18 mouse cellular contexts compared by ENCODE assay signal in genomic region chr3:14911992-14912582, GRCm38 (mm10). TPM values are rescaled to one million over a fixed set of nuclear protein-coding genes. Genes with fewer than 3 reads are reported as not detected.
A peak's percentile ranks its signal among the peaks of the same experiment; 100 is the strongest.
DNase-seq lines count a peak whose midpoint lies in the region; ATAC-seq and TF ChIP-seq lines count a peak whose summit lies in the region.
"Had no signal": no experiment of that assay in that cellular context is flagged by ENCODE, and none has a peak within 500 bp of the region (broad histone marks: within the 10 kb centered on the region; RNA-seq: fewer than 3 reads in every experiment).

No protein-coding gene starts in this region.

- H3K9me3 ChIP-seq in midbrain, embryonic 11.5 days (ENCODE audit: control insufficient read depth, low read length), result no peaks in the 10 kb centered on the region
- H3K9me3 ChIP-seq in midbrain, postnatal 0 days (ENCODE audit: low read length), result no peaks in the 10 kb centered on the region
- no peaks in the 10 kb centered on the region for H3K9me3 ChIP-seq in hindbrain, embryonic 13.5 days
- H3K9me3 ChIP-seq: embryonic facial prominence, embryonic 15.5 days; forebrain, embryonic 13.5 days; heart, embryonic 13.5 days; hindbrain, embryonic 10.5 days; intestine, embryonic 15.5 days; liver, embryonic 13.5 days; neural tube, embryonic 15.5 days had no signal

- H3K9ac ChIP-seq in midbrain, embryonic 11.5 days (ENCODE audit: low read length), result no peak overlapping the region
- no peak overlapping the region for H3K9ac ChIP-seq in midbrain, postnatal 0 days (replicated peaks; ENCODE audit: low read length, poor library complexity, severe bottlenecking)
- no peak overlapping the region for H3K9ac ChIP-seq in hindbrain, embryonic 13.5 days
- H3K9ac ChIP-seq: embryonic facial prominence, embryonic 15.5 days; forebrain, embryonic 13.5 days; heart, embryonic 13.5 days; intestine, embryonic 15.5 days; liver, embryonic 13.5 days; neural tube, embryonic 15.5 days had no signal

- H3K4me1 ChIP-seq in midbrain, embryonic 11.5 days (ENCODE audit: control insufficient read depth, insufficient read depth, low read length), result no peaks in the 10 kb centered on the region
- H3K4me1 ChIP-seq in midbrain, postnatal 0 days (ENCODE audit: insufficient read depth, low read length), result no peaks in the 10 kb centered on the region
- no peaks in the 10 kb centered on the region for H3K4me1 ChIP-seq in hindbrain, embryonic 13.5 days (replicated peaks)
- H3K4me1 ChIP-seq: embryonic facial prominence, embryonic 15.5 days; forebrain, embryonic 13.5 days; heart, embryonic 13.5 days; hindbrain, embryonic 10.5 days; intestine, embryonic 15.5 days; neural tube, embryonic 15.5 days had no signal

- H3ac ChIP-seq in myocyte (ENCODE audit: control insufficient read depth, insufficient read length), result no peak overlapping the region

- no peak overlapping the region for H3K4me3 ChIP-seq in midbrain, embryonic 11.5 days (ENCODE audit: low read depth, low read length)
- no peak overlapping the region for H3K4me3 ChIP-seq in midbrain, postnatal 0 days (ENCODE audit: low read depth, low read length)
- no peak overlapping the region for H3K4me3 ChIP-seq in myocyte
- H3K4me3 ChIP-seq in hindbrain, embryonic 13.5 days, result no peak overlapping the region
- H3K4me3 ChIP-seq: embryonic facial prominence, embryonic 15.5 days; forebrain, embryonic 13.5 days; heart, embryonic 13.5 days; hindbrain, embryonic 10.5 days; intestine, embryonic 15.5 days; liver, embryonic 13.5 days; neural tube, embryonic 15.5 days had no signal

- H3K4me2 ChIP-seq in midbrain, embryonic 11.5 days, result no peak overlapping the region
- no peak overlapping the region for H3K4me2 ChIP-seq in midbrain, postnatal 0 days (ENCODE audit: low read depth, low read length, poor library complexity, severe bottlenecking)
- H3K4me2 ChIP-seq in myocyte (ENCODE audit: low read depth), result peak overlapping the region; percentile 51
- H3K4me2 ChIP-seq in hindbrain, embryonic 13.5 days, result no peak overlapping the region
- H3K4me2 ChIP-seq: embryonic facial prominence, embryonic 15.5 days; forebrain, embryonic 13.5 days; heart, embryonic 13.5 days; intestine, embryonic 15.5 days; liver, embryonic 13.5 days; neural tube, embryonic 15.5 days had no signal

- DNase-seq in midbrain, embryonic 11.5 days (ENCODE audit: low spot score, missing footprints), result peak; percentile 53
- DNase-seq in midbrain, postnatal 0 days (ENCODE audit: low spot score), result no peak
- peak; percentile 4 to 19 for DNase-seq in CD8-positive naive resting alpha-beta T cell, adult 2 months (ENCODE audit: low read depth in 2 of 2, low spot score in 2 of 2)
- no peak for DNase-seq in right cerebral cortex, adult 2 months (ENCODE audit: low spot score in 2 of 2)
- no peak for DNase-seq in cerebellum, postnatal 14 days
- DNase-seq: cerebellum, adult 11-12 months; kidney, postnatal 36 days; liver, embryonic 13.5 days had no signal

- no peak overlapping the region for H3K27ac ChIP-seq in midbrain, embryonic 11.5 days (ENCODE audit: low read depth, low read length)
- H3K27ac ChIP-seq in midbrain, postnatal 0 days (ENCODE audit: low read depth, low read length), result no peak overlapping the region
- H3K27ac ChIP-seq in hindbrain, embryonic 13.5 days, result no peak overlapping the region
- H3K27ac ChIP-seq: embryonic facial prominence, embryonic 15.5 days; forebrain, embryonic 13.5 days; heart, embryonic 13.5 days; hindbrain, embryonic 10.5 days; intestine, embryonic 15.5 days; liver, embryonic 13.5 days; neural tube, embryonic 15.5 days had no signal

- no peak for ATAC-seq in midbrain, embryonic 11.5 days (ENCODE audit: low FRiP score)
- ATAC-seq in midbrain, postnatal 0 days (ENCODE audit: low FRiP score), result no peak
- ATAC-seq in hematopoietic stem cell, adult 5-6 weeks (replicated peaks in 1 of 2; ENCODE audit: insufficient read depth in 1 of 2, low FRiP score in 2 of 2, low TSS enrichment in 1 of 2, low read depth in 1 of 2, poor library complexity in 2 of 2, severe bottlenecking in 2 of 2), result peak; percentile 32 to 42; a peak in 1 of 4 replicates
- no peak for ATAC-seq in hindbrain, embryonic 13.5 days (ENCODE audit: low FRiP score)
- ATAC-seq: forebrain, embryonic 13.5 days; intestine, embryonic 15.5 days had no signal

- no peaks in the 10 kb centered on the region for H3K79me2 ChIP-seq in myocyte (ENCODE audit: control insufficient read depth, insufficient read depth)

- no peaks in the 10 kb centered on the region for H3K36me3 ChIP-seq in midbrain, embryonic 11.5 days (ENCODE audit: control insufficient read depth, insufficient read depth, low read length)
- no peaks in the 10 kb centered on the region for H3K36me3 ChIP-seq in midbrain, postnatal 0 days (ENCODE audit: insufficient read depth, low read length)
- no peaks in the 10 kb centered on the region for H3K36me3 ChIP-seq in myocyte (ENCODE audit: control insufficient read depth, insufficient read depth)
- no peaks in the 10 kb centered on the region for H3K36me3 ChIP-seq in hindbrain, embryonic 13.5 days
- H3K36me3 ChIP-seq: embryonic facial prominence, embryonic 15.5 days; heart, embryonic 13.5 days; hindbrain, embryonic 10.5 days; intestine, embryonic 15.5 days; liver, embryonic 13.5 days; neural tube, embryonic 15.5 days had no signal

- TF ChIP-seq CTCF in midbrain, postnatal 0 days (IDR thresholded peaks at IDR 0.05), result no peak

- H3K27me3 ChIP-seq in midbrain, embryonic 11.5 days (ENCODE audit: control insufficient read depth, insufficient read depth, low read length), result no peaks in the 10 kb centered on the region
- no peaks in the 10 kb centered on the region for H3K27me3 ChIP-seq in midbrain, postnatal 0 days (ENCODE audit: insufficient read depth, low read length)
- H3K27me3 ChIP-seq in myocyte (ENCODE audit: control insufficient read depth, insufficient read depth, insufficient read length), result no peaks in the 10 kb centered on the region
- H3K27me3 ChIP-seq in hindbrain, embryonic 13.5 days, result no peaks in the 10 kb centered on the region
- H3K27me3 ChIP-seq: embryonic facial prominence, embryonic 15.5 days; forebrain, embryonic 13.5 days; heart, embryonic 13.5 days; intestine, embryonic 15.5 days; liver, embryonic 13.5 days; neural tube, embryonic 15.5 days had no signal

- no peak for TF ChIP-seq POLR2A in myocyte (IDR thresholded peaks at IDR 0.05; ENCODE audit: insufficient read length, low read depth)

- WGBS in midbrain, embryonic 11.5 days, result 88% methylated on average over 4 of the region's 4 CpGs
- WGBS in midbrain, postnatal 0 days, result 89% methylated on average over 4 of the region's 4 CpGs
- 91% methylated on average over 4 of the region's 4 CpGs for WGBS in hindbrain, embryonic 13.5 days

TF ChIP-seq in myocyte, 11 proteins besides CTCF, POLR2A, EP300 and RAD21:
- TF ChIP-seq MAX (IDR thresholded peaks at IDR 0.05; ENCODE audit: low read depth) (no peak), MYOD1 (IDR thresholded peaks at IDR 0.05; ENCODE audit: control insufficient read depth in 1 of 3, insufficient read length in 2 of 3, low read depth in 2 of 3) (no peak), MYOG (IDR thresholded peaks at IDR 0.05; ENCODE audit: control insufficient read depth in 1 of 3, insufficient read depth in 1 of 3, insufficient read length in 2 of 3, low read depth in 2 of 3) (no peak), E2F4 (IDR thresholded peaks at IDR 0.05; ENCODE audit: insufficient read depth) (no peak), POLR2AphosphoS2 (IDR thresholded peaks at IDR 0.05; ENCODE audit: insufficient read length, low read depth) (no peak), TCF3 (IDR thresholded peaks at IDR 0.05; ENCODE audit: insufficient read length, low read depth) (no peak), SRF (IDR thresholded peaks at IDR 0.05; ENCODE audit: control insufficient read depth, insufficient read length, low read depth) (no peak), TCF12 (IDR thresholded peaks at IDR 0.05; ENCODE audit: insufficient read depth, poor library complexity, severe bottlenecking) (no peak), CEBPB (IDR thresholded peaks at IDR 0.05; ENCODE audit: insufficient read depth, poor library complexity, severe bottlenecking) (no peak), USF1 (IDR thresholded peaks at IDR 0.05; ENCODE audit: low read depth) (no peak), REST (IDR thresholded peaks at IDR 0.05; ENCODE audit: insufficient read depth, insufficient read length) (no peak)

RNA-seq across cellular contexts. Expression of gene Car2, which starts 26.0 kb away (rescaled TPM):
- polyA plus RNA-seq in midbrain, embryonic 11.5 days (2014; fragmentation: Nextera tagmentation; extraction: Ambion mirVana), result 108 and 118 TPM in 2 replicates
- 31.9 and 50.1 TPM in 2 replicates for total RNA-seq in midbrain, postnatal 0 days (2014; rRNA removed)
- 32.4 and 38.1 TPM in 2 replicates for polyA plus RNA-seq in midbrain, postnatal 0 days (2015; fragmentation: Nextera tagmentation; extraction: Ambion mirVana)
- total RNA-seq in hematopoietic stem cell, adult 5-6 weeks (2017), result 515 and 627 TPM in 2 replicates
- 5.6 TPM for polyA plus RNA-seq in myocyte (2012; fragmentation: generic; extraction: Trizol)
- 29.6 and 31.4 TPM in 2 replicates for polyA plus RNA-seq in hindbrain, embryonic 13.5 days (2015; fragmentation: Nextera tagmentation; extraction: Ambion mirVana)

RNA-seq across cellular contexts. Expression of gene Car3, which starts 48.8 kb away (rescaled TPM):
- polyA plus RNA-seq in midbrain, embryonic 11.5 days (2014; fragmentation: Nextera tagmentation; extraction: Ambion mirVana), result 3.5 and 3.9 TPM in 2 replicates
- total RNA-seq in midbrain, postnatal 0 days (2014; rRNA removed), result 0.99 and 1.3 TPM in 2 replicates
- 1.7 and 2.5 TPM in 2 replicates for polyA plus RNA-seq in midbrain, postnatal 0 days (2015; fragmentation: Nextera tagmentation; extraction: Ambion mirVana)
- total RNA-seq in hematopoietic stem cell, adult 5-6 weeks (2017), result 7.9 and 14.9 TPM in 2 replicates
- 22.3 TPM for polyA plus RNA-seq in myocyte (2012; fragmentation: generic; extraction: Trizol)
- 1.1 and 1.4 TPM in 2 replicates for polyA plus RNA-seq in hindbrain, embryonic 13.5 days (2015; fragmentation: Nextera tagmentation; extraction: Ambion mirVana)
- total RNA-seq: monocyte, adult 5-6 weeks had no signal

Comparison
In these comparisons a context has a peak if more than half of its experiments do, and no peak if none do; other contexts are left out.
1. DNase-seq: peak in midbrain, embryonic 11.5 days (single experiment) and CD8-positive naive resting alpha-beta T cell, adult 2 months (2 of 2); none in midbrain, postnatal 0 days (single experiment), right cerebral cortex, adult 2 months (0 of 2) and cerebellum, postnatal 14 days (0 of 2).
2. ATAC-seq: peak in hematopoietic stem cell, adult 5-6 weeks (2 of 2); none in midbrain, embryonic 11.5 days (single experiment), midbrain, postnatal 0 days (single experiment) and hindbrain, embryonic 13.5 days (single experiment).